Mouse (Mus musculus) central nervous system, embryonic 18 days (tissue): ENCODE results near the gene Tap1. TPM values are rescaled to one million over a fixed set of nuclear protein-coding genes. Genes with fewer than 3 reads are reported as not detected.

Experiments
- polyA plus RNA-seq: library from polyadenylated mRNA; depleted of rRNA; stranded (reverse); fragments of >200 nt; gene quantifications from 2 replicates; pipeline ENCODE4 v1.2.3, GENCODE M21; 2012; rRNA removed

Gene Tap1
- polyA plus RNA-seq: 4.8 and 4.9 TPM in 2 replicates

GRCm38 (mm10) chr17:34187261-34187916 lies at the start of gene Tap1, which contains the start of gene Psmb9:
Gene Tap1, plus strand, starts transcription at chr17:34187553.
Gene Psmb9, minus strand, starts transcription at chr17:34187764.

GRCm38 (mm10) chr17:34143033-34143432 lies 44.3 kb upstream of the Tap1 start, which contains the start of gene H2-DMb2:
Gene H2-DMb2, plus strand, starts transcription at chr17:34143307.

GRCm38 (mm10) chr17:34152923-34153322 lies 34.4 kb upstream of the Tap1 start, which contains the start of gene H2-DMb1:
Gene H2-DMb1, plus strand, starts transcription at chr17:34153072.

GRCm38 (mm10) chr17:34196941-34197894 lies 9.9 kb downstream of the Tap1 start, which contains the start of gene Psmb8:
Gene Psmb8, plus strand, starts transcription at chr17:34197721.

GRCm38 (mm10) chr17:34203444-34203843 lies 16.1 kb downstream of the Tap1 start, which contains the start of gene Tap2:
Gene Tap2, plus strand, starts transcription at chr17:34203527.

GRCm38 (mm10) chr17:34238706-34239105 lies 51.4 kb downstream of the Tap1 start, which contains the start of gene H2-Ob:
Gene H2-Ob, plus strand, starts transcription at chr17:34238903.

Other genes starting within 250 kb of the Tap1 start
- gene Pfdn6, start 247.2 kb upstream of the Tap1 start, polyA plus RNA-seq: 117 and 126 TPM in 2 replicates
- gene Wdr46, start 246.9 kb upstream of the Tap1 start, polyA plus RNA-seq: 20.5 and 22.2 TPM in 2 replicates
- gene B3galt4, start 236.1 kb upstream of the Tap1 start, polyA plus RNA-seq: 10.4 and 11.6 TPM in 2 replicates
- 58.2 and 62.1 TPM in 2 replicates for gene Vps52, start 231.7 kb upstream of the Tap1 start, polyA plus RNA-seq
- 648 and 656 TPM in 2 replicates for gene Rps18, start 231.6 kb upstream of the Tap1 start, polyA plus RNA-seq
- gene H2-K1, start 187.2 kb upstream of the Tap1 start, polyA plus RNA-seq: 24.0 and 24.8 TPM in 2 replicates
- gene Ring1, start 162.9 kb upstream of the Tap1 start, polyA plus RNA-seq: 48.8 and 51.4 TPM in 2 replicates
- gene H2-Ke6, start 159.5 kb upstream of the Tap1 start, polyA plus RNA-seq: 98.3 and 102 TPM in 2 replicates
- gene Slc39a7, start 155.9 kb upstream of the Tap1 start, polyA plus RNA-seq: 112 TPM in 2 replicates
- 82.1 and 83.7 TPM in 2 replicates for gene Rxrb, start 155.7 kb upstream of the Tap1 start, polyA plus RNA-seq
- gene Col11a2, start 148.1 kb upstream of the Tap1 start, polyA plus RNA-seq: 10.7 and 17.0 TPM in 2 replicates
- gene H2-Oa, start 95.2 kb upstream of the Tap1 start, polyA plus RNA-seq: 0.06 and 0.19 TPM in 2 replicates
- gene H2-DMa, start 68.0 kb upstream of the Tap1 start, polyA plus RNA-seq: 15.7 and 16.4 TPM in 2 replicates
- 144 and 169 TPM in 2 replicates for gene Brd2, start 64.9 kb upstream of the Tap1 start, polyA plus RNA-seq
- 0.63 and 1.0 TPM in 2 replicates for gene H2-DMb2, start 44.2 kb upstream of the Tap1 start, polyA plus RNA-seq
- gene H2-DMb1, start 34.5 kb upstream of the Tap1 start, polyA plus RNA-seq: 1.9 and 2.2 TPM in 2 replicates
- gene Psmb9, start 211 bp downstream of the Tap1 start, polyA plus RNA-seq: 1.2 and 1.5 TPM in 2 replicates
- 3.5 and 4.0 TPM in 2 replicates for gene Psmb8, start 10.2 kb downstream of the Tap1 start, polyA plus RNA-seq
- 1.9 and 2.1 TPM in 2 replicates for gene Tap2, start 16.0 kb downstream of the Tap1 start, polyA plus RNA-seq
- gene H2-Ob, start 51.4 kb downstream of the Tap1 start, polyA plus RNA-seq: 0.40 and 0.48 TPM in 2 replicates
- 0.74 and 1.0 TPM in 2 replicates for gene H2-Ab1, start 70.1 kb downstream of the Tap1 start, polyA plus RNA-seq
- gene H2-Aa, start 100.3 kb downstream of the Tap1 start, polyA plus RNA-seq: 0.34 and 0.47 TPM in 2 replicates
- 1.8 and 1.9 TPM in 2 replicates for gene H2-Eb1, start 118.3 kb downstream of the Tap1 start, polyA plus RNA-seq
- gene H2-Eb2, start 138.1 kb downstream of the Tap1 start, polyA plus RNA-seq: 0.04 and 0.17 TPM in 2 replicates
- not detected in 2 replicates for gene Btnl2, start 167.3 kb downstream of the Tap1 start, polyA plus RNA-seq
- gene Btnl1, start 189.6 kb downstream of the Tap1 start, polyA plus RNA-seq: not detected in 2 replicates
- 7.7 and 11.5 TPM in 2 replicates for gene BC051142, start 211.3 kb downstream of the Tap1 start, polyA plus RNA-seq